Mouse (Mus musculus): ENCODE data around the gene Psenen. TPM values are rescaled to one million over a fixed set of nuclear protein-coding genes. Genes with fewer than 3 reads are reported as not detected.

Psenen gene
- 185 and 197 TPM in 2 replicates for polyA plus RNA-seq (2015; fragmentation: Nextera tagmentation; extraction: Ambion mirVana)

GRCm38 (mm10) chr7:30563117-30563905 is at the start of gene Psenen, which contains the start of the genes U2af1l4 and Gm49396:
Psenen (minus strand) TSS chr7:30563627.
U2af1l4 (plus strand) TSS chr7:30563301.
Gm49396 (plus strand) TSS chr7:30563344.
- Histone ChIP-seq H3K9me3 (ENCODE audit: control insufficient read depth, low read length) (no peaks in the 10 kb centered on the region), H3K4me1 (replicated peaks; ENCODE audit: control insufficient read depth, insufficient read depth) (0 out of 2 replicates have a peak, but pooled peaks cover 3% of the 10 kb centered on the region), H3K4me2 (replicated peaks; ENCODE audit: low read depth) (peak within 1 kb of the TSS; percentile 78), H3K36me3 (ENCODE audit: control insufficient read depth, insufficient read depth, low read length) (peaks cover 13% of the 10 kb centered on the region), H3K27ac (replicated peaks) (peak within 1 kb of the TSS; percentile 91), H3K9ac (ENCODE audit: low read length) (peak within 1 kb of the TSS; percentile 66), H3K27me3 (ENCODE audit: control insufficient read depth, insufficient read depth, low read length) (no peaks in the 10 kb centered on the region), H3K4me3 (ENCODE audit: low read depth, low read length) (peak within 1 kb of the TSS; percentile 58)
- DNase-seq (ENCODE audit: low spot score) (peak; percentile 95), ATAC-seq (ENCODE audit: low FRiP score, low TSS enrichment) (peak; percentile 87)
- TF ChIP-seq CTCF (IDR thresholded peaks at IDR 0.05; ENCODE audit: low read depth) (peak; percentile 35), EP300 (optimal IDR thresholded peaks at IDR 0.05) (no peak)
- WGBS, result under 1% methylated on average over 44 of the region's 45 CpGs

DNA sequence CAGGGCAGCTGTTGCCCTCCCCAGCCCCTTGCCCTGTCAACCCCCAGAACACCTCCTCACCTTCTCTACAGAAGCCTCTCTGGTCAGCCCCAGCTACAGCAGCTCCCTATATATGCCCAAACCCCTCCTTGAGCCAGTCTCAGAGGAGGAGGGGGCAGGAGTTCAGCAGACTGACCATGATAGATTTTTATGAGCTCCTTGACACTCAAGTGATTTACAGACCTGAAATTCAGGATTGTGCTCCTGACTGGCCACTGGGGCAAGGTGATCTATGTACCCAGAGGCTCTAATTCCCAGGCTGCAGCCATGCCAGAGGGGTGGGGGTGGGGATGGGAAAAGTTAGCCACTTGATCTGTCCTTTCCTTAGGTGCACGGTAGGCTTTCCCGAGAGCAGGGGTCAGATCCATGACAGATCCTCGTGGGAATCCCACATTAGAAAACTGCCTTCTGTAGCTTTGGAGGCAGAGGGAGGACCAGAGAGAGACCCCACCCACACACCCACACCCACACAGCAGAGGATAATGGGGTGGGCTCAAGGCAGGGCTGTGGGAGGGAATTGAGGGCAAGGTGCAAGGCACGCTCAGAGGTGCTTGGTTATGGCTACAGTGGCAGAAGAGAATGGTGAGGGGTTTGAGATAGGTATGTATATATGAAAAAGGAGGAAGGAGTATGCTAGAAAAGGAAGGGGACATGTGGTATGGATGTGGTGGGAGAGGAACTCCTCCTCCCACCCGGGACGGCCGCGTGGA is 49.4 kb upstream of the Psenen start, which contains the start of gene Upk1a:
Upk1a (minus strand) TSS at position 194 of the 749 bp plus-strand sequence.
- 54% methylated on average over 8 of the region's 8 CpGs for WGBS
- no peak for TF ChIP-seq CTCF (IDR thresholded peaks at IDR 0.05; ENCODE audit: low read depth)
- TF ChIP-seq EP300 (optimal IDR thresholded peaks at IDR 0.05), result no peak
- ATAC-seq (ENCODE audit: low FRiP score, low TSS enrichment), result no peak; the same call in 1 of the 2 replicates
- Histone ChIP-seq H3K36me3 (ENCODE audit: control insufficient read depth, insufficient read depth, low read length) (peaks cover 4% of the 10 kb centered on the region), H3K9ac (ENCODE audit: low read length) (no peak within 1 kb of the TSS), H3K27ac (replicated peaks) (no peak within 1 kb of the TSS), H3K4me3 (ENCODE audit: low read depth, low read length) (no peak within 1 kb of the TSS), H3K4me1 (replicated peaks; ENCODE audit: control insufficient read depth, insufficient read depth) (no peaks in the 10 kb centered on the region), H3K4me2 (replicated peaks; ENCODE audit: low read depth) (no peak within 1 kb of the TSS), H3K9me3 (ENCODE audit: control insufficient read depth, low read length) (no peaks in the 10 kb centered on the region), H3K27me3 (ENCODE audit: control insufficient read depth, insufficient read depth, low read length) (no peaks in the 10 kb centered on the region)
- no peak for DNase-seq (ENCODE audit: low spot score)

DNA sequence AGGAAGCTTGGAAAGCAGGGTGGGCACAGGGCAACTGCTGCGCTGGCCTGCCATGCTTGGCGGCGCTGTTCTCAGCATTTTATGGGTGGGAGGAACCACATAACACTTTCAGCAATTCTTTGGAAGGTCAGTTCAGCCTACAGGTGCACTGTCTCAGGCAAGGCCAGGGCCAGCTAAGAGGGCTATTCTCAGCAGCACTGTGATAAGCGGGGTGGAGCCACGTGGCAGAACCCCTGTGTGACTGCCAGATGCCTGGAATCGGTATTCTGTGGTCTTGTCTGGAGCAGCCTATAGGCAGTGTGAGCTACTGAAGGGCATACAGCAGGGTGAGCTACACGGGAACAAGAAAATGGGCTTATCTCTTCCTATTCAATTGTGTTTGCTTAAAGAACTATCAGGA is 46.6 kb upstream of the Psenen start:
- no peak overlapping the region for H3K4me3 ChIP-seq (ENCODE audit: low read depth, low read length)
- ATAC-seq (ENCODE audit: low FRiP score, low TSS enrichment), result peak; percentile 51
- WGBS, result 50% methylated on average over 7 of the region's 7 CpGs

GRCm38 (mm10) chr7:30608476-30608875 is 45.0 kb upstream of the Psenen start:
- no peak for ATAC-seq (ENCODE audit: low FRiP score, low TSS enrichment)
- Histone ChIP-seq H3K36me3 (ENCODE audit: control insufficient read depth, insufficient read depth, low read length) (no peaks in the 10 kb centered on the region), H3K4me1 (replicated peaks; ENCODE audit: control insufficient read depth, insufficient read depth) (no peaks in the 10 kb centered on the region), H3K27ac (replicated peaks) (no peak overlapping the region), H3K9me3 (ENCODE audit: control insufficient read depth, low read length) (no peaks in the 10 kb centered on the region), H3K27me3 (ENCODE audit: control insufficient read depth, insufficient read depth, low read length) (no peaks in the 10 kb centered on the region), H3K4me2 (replicated peaks; ENCODE audit: low read depth) (no peak overlapping the region), H3K9ac (ENCODE audit: low read length) (no peak overlapping the region), H3K4me3 (ENCODE audit: low read depth, low read length) (no peak overlapping the region)
- TF ChIP-seq EP300 (optimal IDR thresholded peaks at IDR 0.05) (no peak), CTCF (IDR thresholded peaks at IDR 0.05; ENCODE audit: low read depth) (no peak)
- 46% methylated on average over 16 of the region's 16 CpGs for WGBS
- no peak for DNase-seq (ENCODE audit: low spot score)

More for the DNA sequence above, 46.6 kb upstream of the Psenen start:
- Histone ChIP-seq H3K27ac (replicated peaks) (no peak overlapping the region), H3K4me2 (replicated peaks; ENCODE audit: low read depth) (no peak overlapping the region), H3K27me3 (ENCODE audit: control insufficient read depth, insufficient read depth, low read length) (no peaks in the 10 kb centered on the region), H3K9me3 (ENCODE audit: control insufficient read depth, low read length) (no peaks in the 10 kb centered on the region), H3K9ac (ENCODE audit: low read length) (no peak overlapping the region), H3K4me1 (replicated peaks; ENCODE audit: control insufficient read depth, insufficient read depth) (no peaks in the 10 kb centered on the region), H3K36me3 (ENCODE audit: control insufficient read depth, insufficient read depth, low read length) (no peaks in the 10 kb centered on the region)
- no peak for TF ChIP-seq EP300 (optimal IDR thresholded peaks at IDR 0.05)
- TF ChIP-seq CTCF (IDR thresholded peaks at IDR 0.05; ENCODE audit: low read depth), result no peak
- DNase-seq (ENCODE audit: low spot score), result peak; percentile 42

GRCm38 (mm10) chr7:30607706-30608309 is 44.4 kb upstream of the Psenen start:
- Histone ChIP-seq H3K9ac (ENCODE audit: low read length) (no peak overlapping the region), H3K4me3 (ENCODE audit: low read depth, low read length) (no peak overlapping the region), H3K4me2 (replicated peaks; ENCODE audit: low read depth) (no peak overlapping the region), H3K36me3 (ENCODE audit: control insufficient read depth, insufficient read depth, low read length) (no peaks in the 10 kb centered on the region), H3K9me3 (ENCODE audit: control insufficient read depth, low read length) (no peaks in the 10 kb centered on the region), H3K27me3 (ENCODE audit: control insufficient read depth, insufficient read depth, low read length) (no peaks in the 10 kb centered on the region), H3K27ac (replicated peaks) (no peak overlapping the region), H3K4me1 (replicated peaks; ENCODE audit: control insufficient read depth, insufficient read depth) (no peaks in the 10 kb centered on the region)
- DNase-seq (ENCODE audit: low spot score) (peak; percentile 77), ATAC-seq (ENCODE audit: low FRiP score, low TSS enrichment) (peak; percentile 28; the same call in 1 of the 2 replicates)
- TF ChIP-seq CTCF (IDR thresholded peaks at IDR 0.05; ENCODE audit: low read depth) (peak; percentile 81), EP300 (optimal IDR thresholded peaks at IDR 0.05) (no peak)
- 28% methylated on average over 8 of the region's 8 CpGs for WGBS

All from stomach, postnatal 0 days (tissue).